ENCODE assay signal across 8 mouse cellular contexts in genomic region chr6:63257876-63258275, GRCm38 (mm10). TPM values are rescaled to one million over a fixed set of nuclear protein-coding genes. Genes with fewer than 3 reads are reported as not detected.
A peak's percentile ranks its signal among the peaks of the same experiment; 100 is the strongest.
DNase-seq lines count a peak whose midpoint lies in the region; ATAC-seq and TF ChIP-seq lines count a peak whose summit lies in the region.

No protein-coding gene starts in this region.

- H3K36me3 ChIP-seq in hindbrain, embryonic 16.5 days (ENCODE audit: control insufficient read depth, insufficient read depth, low read length) = no peaks in the 10 kb centered on the region
- H3K36me3 ChIP-seq in midbrain, embryonic 13.5 days = no peaks in the 10 kb centered on the region

- peak overlapping the region; percentile 89 for H3K9ac ChIP-seq in hindbrain, embryonic 16.5 days (ENCODE audit: low read depth, low read length)
- peak overlapping the region; percentile 82 for H3K9ac ChIP-seq in midbrain, embryonic 13.5 days (replicated peaks)

- ATAC-seq in hindbrain, embryonic 16.5 days = peak; percentile 14
- peak; percentile 7; the same call in 1 of the 2 replicates for ATAC-seq in midbrain, embryonic 13.5 days
- no peak for ATAC-seq in megakaryocyte-erythroid progenitor cell, adult 5-6 weeks (replicated peaks; ENCODE audit: low FRiP score, low TSS enrichment, poor library complexity, severe bottlenecking)

- peak overlapping the region; percentile 67 for H3K4me2 ChIP-seq in hindbrain, embryonic 16.5 days (ENCODE audit: low read length)
- peak overlapping the region; percentile 91 for H3K4me2 ChIP-seq in midbrain, embryonic 13.5 days (replicated peaks)

- under 1% methylated on average over 11 of the region's 11 CpGs for WGBS in hindbrain, embryonic 16.5 days
- WGBS in midbrain, embryonic 13.5 days = 1% methylated on average over 11 of the region's 11 CpGs

- H3K27me3 ChIP-seq in hindbrain, embryonic 16.5 days (replicated peaks; ENCODE audit: control insufficient read depth, insufficient read depth, low read length) = no peaks in the 10 kb centered on the region
- H3K27me3 ChIP-seq in midbrain, embryonic 13.5 days = no peaks in the 10 kb centered on the region; the same call in 1 of the 2 replicates

- peak overlapping the region; percentile 85 for H3K4me3 ChIP-seq in layer of hippocampus, adult 2 months
- H3K4me3 ChIP-seq in hindbrain, embryonic 16.5 days (ENCODE audit: low read length) = peak overlapping the region; percentile 77
- peak overlapping the region; percentile 80 for H3K4me3 ChIP-seq in midbrain, embryonic 13.5 days (replicated peaks)

- no peak for TF ChIP-seq CTCF in layer of hippocampus, adult 2 months (conservative IDR thresholded peaks at IDR 0.05)

- H3K9me3 ChIP-seq in hindbrain, embryonic 16.5 days (ENCODE audit: control insufficient read depth, low read length) = no peaks in the 10 kb centered on the region
- H3K9me3 ChIP-seq in midbrain, embryonic 13.5 days = no peaks in the 10 kb centered on the region

- peak; percentile 3 to 14 for DNase-seq in layer of hippocampus, adult 2 months (ENCODE audit: low spot score in 2 of 2)
- DNase-seq in layer of hippocampus, postnatal 14 days (ENCODE audit: low spot score in 2 of 2) = no peak
- peak; percentile 81 to 84 for DNase-seq in cerebellum, postnatal 14 days
- DNase-seq in lung, postnatal 14 days = no peak
- no peak for DNase-seq in kidney, postnatal 36 days

- peak overlapping the region; percentile 86 for H3K27ac ChIP-seq in layer of hippocampus, adult 2 months
- H3K27ac ChIP-seq in hindbrain, embryonic 16.5 days (ENCODE audit: low read depth, low read length) = peak overlapping the region; percentile 92
- peak overlapping the region; percentile 85 for H3K27ac ChIP-seq in midbrain, embryonic 13.5 days

- H3K4me1 ChIP-seq in hindbrain, embryonic 16.5 days (ENCODE audit: control insufficient read depth, insufficient read depth, low read depth, low read length) = peaks cover 4% of the 10 kb centered on the region
- H3K4me1 ChIP-seq in midbrain, embryonic 13.5 days (replicated peaks) = peaks cover 31% of the 10 kb centered on the region

RNA-seq across cellular contexts. Expression of gene Grid2, which starts 2.2 kb away (rescaled TPM):
- total RNA-seq in layer of hippocampus, adult 2 months (2021) = 10 to 100 TPM; 15.2 to 17.7 TPM
- 10 to 100 TPM; 17.2 to 22.0 TPM for total RNA-seq in layer of hippocampus, postnatal 14 days (2021)
- 15.7 and 17.9 TPM in 2 replicates for polyA plus RNA-seq in hindbrain, embryonic 16.5 days (2015; fragmentation: Nextera tagmentation; extraction: Ambion mirVana)
- 7.6 and 8.1 TPM in 2 replicates for polyA plus RNA-seq in midbrain, embryonic 13.5 days (2015; fragmentation: Nextera tagmentation; extraction: Ambion mirVana)
- total RNA-seq in megakaryocyte-erythroid progenitor cell, adult 5-6 weeks (2014; fragmentation: Nextera tagmentation) = not detected in 2 replicates
- not detected in 2 replicates for total RNA-seq in megakaryocyte-erythroid progenitor cell, adult 5-6 weeks (2017)

Comparison
In these comparisons a context has a peak if more than half of its experiments do, and no peak if none do; other contexts are left out.
1. DNase-seq: peak in layer of hippocampus, adult 2 months (2 of 2) and cerebellum, postnatal 14 days (2 of 2); none in layer of hippocampus, postnatal 14 days (0 of 2), lung, postnatal 14 days (single experiment) and kidney, postnatal 36 days (0 of 2).
2. RNA of gene Grid2, which starts 2.2 kb away (total RNA-seq): 17.2 to 22.0 TPM in layer of hippocampus, postnatal 14 days and 15.2 to 17.7 TPM in layer of hippocampus, adult 2 months; not detected in megakaryocyte-erythroid progenitor cell, adult 5-6 weeks; every median in the first group is over 10 times any median in the second.
3. Peak in every context shown above with its lines, with median percentiles within 50 percentile points of each other: H3K27ac ChIP-seq and H3K4me3 ChIP-seq.